Mouse (Mus musculus) embryonic stem cell, embryonic (primary cell): ENCODE measurements around the gene Camta2.

Source experiments
- CTCF ChIA-PET, 4 experiments: fragments of 300-600 bp in 2 of 4; fragments of 350-600 bp in 2 of 4; sonication (Branson Sonifier 250); formaldehyde crosslinking; loops; one replicate each; lab custom pipeline; 2022; ENCODE audit warnings: inconsistent platforms in 2 of 4; lab: Charles Lee
- POLR2A ChIA-PET, 4 experiments: fragments of 300-600 bp in 2 of 4; fragments of 350-600 bp in 2 of 4; sonication (Branson Sonifier 250); formaldehyde crosslinking; loops; one replicate each; lab custom pipeline; 2022; ENCODE audit warnings: antibody characterized with exemption in 4 of 4, inconsistent platforms in 1 of 4; lab: Charles Lee

Gene Camta2

GRCm38 (mm10) chr11:70638714-70639278 is 49.1 kb downstream of the Camta2 start, which contains the start of gene Gp1ba:
Gene Gp1ba (plus strand): TSS chr11:70639122.
- ChIA-PET CTCF (interaction anchor here in 2 of 4 experiments (0.6 to 1.9 kb wide), 6 partner anchors 9 to 156 kb away, joined by 3 to 8 read pairs (median 4); no protein-coding TSS in a partner anchor), POLR2A (interaction anchor here (0.6 to 2.4 kb wide), 20 partner anchors 8 to 179 kb away, joined by 3 to 18 read pairs (median 4); partner anchors contain the start of genes Rnf167 (in 4 of the 4), Slc25a11 (in 4 of the 4), Spag7 (in 2 of the 4) and 4930544D05Rik (in 1 of the 4))

GRCm38 (mm10) chr11:70638293-70638692 is 49.6 kb downstream of the Camta2 start:
- ChIA-PET POLR2A (interaction anchor here (0.6 to 2.4 kb wide), 16 partner anchors 8 to 206 kb away, joined by 3 to 18 read pairs (median 4); partner anchors contain the start of genes Rnf167 (in 4 of the 4), Slc25a11 (in 4 of the 4), Spag7 (in 2 of the 4) and 4930544D05Rik (in 1 of the 4)), CTCF (interaction anchor here in 3 of 4 experiments (0.8 to 1.6 kb wide), 5 partner anchors 8 to 16 kb away, joined by 3 to 5 read pairs (median 3); no protein-coding TSS in a partner anchor)

GRCm38 (mm10) chr11:70637764-70638163 is 50.1 kb downstream of the Camta2 start:
- CTCF ChIA-PET: interaction anchor here in 2 of 4 experiments (0.8 to 1.1 kb wide), 3 partner anchors 8 to 15 kb away, joined by 3 to 5 read pairs (median 3); no protein-coding TSS in a partner anchor

GRCm38 (mm10) chr11:70635601-70636000 is 52.3 kb downstream of the Camta2 start:
- CTCF ChIA-PET: interaction anchor here in 1 of 4 experiments (1.1 kb wide), 1 partner anchor 143 kb away, joined by 3 read pairs; no protein-coding TSS in a partner anchor
- POLR2A ChIA-PET: interaction anchor here in 3 of 4 experiments (0.6 to 2.3 kb wide), 5 partner anchors 11 to 1561 kb away, joined by 3 to 22 read pairs (median 3); partner anchors contain the start of genes Rnf167 (in 1 of the 3) and Slc25a11 (in 1 of the 3)

More at GRCm38 (mm10) chr11:70637764-70638163, 50.1 kb downstream of the Camta2 start:
- POLR2A ChIA-PET: interaction anchor here (0.8 to 2.4 kb wide), 13 partner anchors 8 to 205 kb away, joined by 3 to 18 read pairs (median 7); partner anchors contain the start of genes Rnf167 (in 4 of the 4), Slc25a11 (in 4 of the 4), Inca1 (in 2 of the 4) and Kif1c (in 2 of the 4)

- CTCF ChIA-PET: interaction anchor here (0.6 to 2.8 kb wide), 25 partner anchors 9 to 510 kb away, joined by 3 to 24 read pairs (median 4); partner anchors contain the start of genes 4930544D05Rik (in 2 of the 4), Gp1ba (in 2 of the 4), Alox12e (in 1 of the 4) and Arrb2 (in 1 of the 4)
- POLR2A ChIA-PET: interaction anchor here in 3 of 4 experiments (1.0 to 1.8 kb wide), 9 partner anchors 9 to 179 kb away, joined by 3 to 8 read pairs (median 4); partner anchors contain the start of genes Rnf167 (in 3 of the 3), Slc25a11 (in 3 of the 3), 4930544D05Rik (in 2 of the 3) and Gp1ba (in 2 of the 3)
Observed at GRCm38 (mm10) chr11:70630129-70630528, 57.8 kb downstream of the Camta2 start.

GRCm38 (mm10) chr11:70629557-70629956 is 58.3 kb downstream of the Camta2 start:
- POLR2A ChIA-PET: interaction anchor here in 3 of 4 experiments (1.0 to 1.8 kb wide), 10 partner anchors 9 to 180 kb away, joined by 3 to 8 read pairs (median 4); partner anchors contain the start of genes Rnf167 (in 3 of the 3), Slc25a11 (in 3 of the 3), 4930544D05Rik (in 2 of the 3) and Gp1ba (in 2 of the 3)
- CTCF ChIA-PET: interaction anchor here (0.5 to 2.8 kb wide), 35 partner anchors 8 to 708 kb away, joined by 3 to 24 read pairs (median 4); partner anchors contain the start of genes 4930544D05Rik (in 2 of the 4), Gp1ba (in 2 of the 4), Alox12e (in 1 of the 4) and Arrb2 (in 1 of the 4)

- CTCF ChIA-PET: interaction anchor here (0.6 to 2.8 kb wide), 12 partner anchors 13 to 538 kb away, joined by 3 to 24 read pairs (median 5); partner anchors contain the start of genes 4930544D05Rik (in 1 of the 4), Arrb2 (in 1 of the 4), Psmb6 (in 1 of the 4) and Rnf167 (in 1 of the 4)
- POLR2A ChIA-PET: interaction anchor here in 3 of 4 experiments (0.7 to 1.5 kb wide), 6 partner anchors 11 to 106 kb away, joined by 3 to 5 read pairs (median 3); partner anchors contain the start of genes Psmb6 (in 2 of the 3), Rnf167 (in 1 of the 3), Slc25a11 (in 1 of the 3) and Spag7 (in 1 of the 3)
Observed at GRCm38 (mm10) chr11:70628431-70628830, 59.5 kb downstream of the Camta2 start.

- POLR2A ChIA-PET: interaction anchor here in 3 of 4 experiments (0.6 to 2.1 kb wide), 10 partner anchors 15 to 216 kb away, joined by 3 to 5 read pairs (median 3); partner anchors contain the start of genes Rnf167 (in 2 of the 3), Slc25a11 (in 2 of the 3) and Arrb2 (in 1 of the 3)
- CTCF ChIA-PET: interaction anchor here in 3 of 4 experiments (0.6 to 1.5 kb wide), 7 partner anchors 12 to 311 kb away, joined by 3 to 12 read pairs (median 3); partner anchors contain the start of genes 4930544D05Rik (in 1 of the 3), Gltpd2 (in 1 of the 3), Rnf167 (in 1 of the 3) and Slc25a11 (in 1 of the 3)
Observed at GRCm38 (mm10) chr11:70626877-70627276, 61.0 kb downstream of the Camta2 start.

- POLR2A ChIA-PET: interaction anchor here in 3 of 4 experiments (0.6 to 2.1 kb wide), 12 partner anchors 8 to 215 kb away, joined by 3 to 6 read pairs (median 3); partner anchors contain the start of genes 4930544D05Rik (in 1 of the 3), Gp1ba (in 1 of the 3), Pfn1 (in 1 of the 3) and Rnf167 (in 1 of the 3)
Observed at GRCm38 (mm10) chr11:70625473-70625872, 62.4 kb downstream of the Camta2 start.

GRCm38 (mm10) chr11:70623053-70623742 is 64.7 kb downstream of the Camta2 start:
- ChIA-PET POLR2A (interaction anchor here in 3 of 4 experiments (0.6 to 2.4 kb wide), 27 partner anchors 8 to 231 kb away, joined by 3 to 10 read pairs (median 4); partner anchors contain the start of genes Gltpd2 (in 2 of the 3), Psmb6 (in 2 of the 3), Rnf167 (in 2 of the 3) and Slc25a11 (in 2 of the 3)), CTCF (interaction anchor here (0.6 to 3.3 kb wide), 39 partner anchors 8 to 309 kb away, joined by 3 to 19 read pairs (median 4); partner anchors contain the start of genes Gltpd2 (in 2 of the 4), 4930544D05Rik (in 1 of the 4), Alox12e (in 1 of the 4) and Arrb2 (in 1 of the 4))

More at GRCm38 (mm10) chr11:70625473-70625872, 62.4 kb downstream of the Camta2 start:
- CTCF ChIA-PET: interaction anchor here (0.5 to 1.6 kb wide), 11 partner anchors 10 to 205 kb away, joined by 3 to 9 read pairs (median 3); partner anchors contain the start of genes 4930544D05Rik (in 3 of the 4) and Arrb2 (in 1 of the 4)

- ChIA-PET CTCF (interaction anchor here in 3 of 4 experiments (0.6 to 3.3 kb wide), 38 partner anchors 7 to 308 kb away, joined by 3 to 19 read pairs (median 4); partner anchors contain the start of genes Gltpd2 (in 2 of the 3), Gp1ba (in 2 of the 3), 4930544D05Rik (in 1 of the 3) and Alox12e (in 1 of the 3)), POLR2A (interaction anchor here in 3 of 4 experiments (0.6 to 2.4 kb wide), 20 partner anchors 12 to 212 kb away, joined by 3 to 10 read pairs (median 4); partner anchors contain the start of genes Gltpd2 (in 2 of the 3), Rnf167 (in 2 of the 3), Slc25a11 (in 2 of the 3) and Arrb2 (in 1 of the 3))
Observed at GRCm38 (mm10) chr11:70621972-70622814, 65.7 kb downstream of the Camta2 start.
